Mouse (Mus musculus) limb, embryonic 12.5 days (tissue): ENCODE measurements around the gene Etv3. TPM values are rescaled to one million over a fixed set of nuclear protein-coding genes. Genes with fewer than 3 reads are reported as not detected.

Experiments used
- ATAC-seq: fragments of 200-750 bp; cut with Nextera tagmentation; 2 replicates; pipeline ENCODE4 v1.8.0; 2017; ENCODE audit warnings: low read depth, moderate TSS enrichment; ENCODE audit not compliant: insufficient number of reproducible peaks, insufficient read depth, low FRiP score, low TSS enrichment
- H3K27ac ChIP-seq: fragments of 300-500 bp; sonication (generic); 2 replicates; pipeline ENCODE4 v1.5.1; 2016; ENCODE audit warnings: mild to moderate bottlenecking, moderate library complexity
- H3K27me3 ChIP-seq: fragments of 300-500 bp; sonication (generic); 2 replicates; pipeline ENCODE4 v1.6.1; 2016; ENCODE audit warnings: mild to moderate bottlenecking, moderate library complexity
- H3K36me3 ChIP-seq: fragments of 300-500 bp; sonication (generic); 2 replicates; pipeline ENCODE4 v1.6.1; 2016; ENCODE audit warnings: mild to moderate bottlenecking, moderate library complexity
- H3K4me1 ChIP-seq: fragments of 300-500 bp; sonication (generic); replicated peaks from 2 replicates; pipeline ENCODE4 v1.6.1; 2016
- H3K4me2 ChIP-seq: fragments of 300-500 bp; sonication (generic); 2 replicates; pipeline ENCODE4 v1.6.1; 2016; ENCODE audit warnings: mild to moderate bottlenecking, moderate library complexity
- H3K4me3 ChIP-seq: fragments of 300-500 bp; sonication (generic); replicated peaks from 2 replicates; pipeline ENCODE4 v1.5.1; 2016; ENCODE audit warnings: mild to moderate bottlenecking
- H3K9ac ChIP-seq: fragments of 300-500 bp; sonication (generic); replicated peaks from 2 replicates; pipeline ENCODE4 v1.6.1; 2016; ENCODE audit warnings: mild to moderate bottlenecking, moderate library complexity
- H3K9me3 ChIP-seq: fragments of 300-500 bp; sonication (generic); 2 replicates; pipeline ENCODE4 v1.6.1; 2016; ENCODE audit warnings: mild to moderate bottlenecking, moderate library complexity
- WGBS: fragments of 180-500 bp; shearing (Covaris S2); methylation state at CpG from one replicate; pipeline ENCODE4 v1.1.7; 2016; 5-methylcytosine and 5-hydroxymethylcytosine counted together
- polyA plus RNA-seq: library from polyadenylated mRNA; unstranded; fragments of >200 nt; fragmentation: Nextera tagmentation; extraction: Ambion mirVana; gene quantifications from 2 replicates; pipeline ENCODE4 v1.2.1, GENCODE M21; 2016

The Etv3 gene
- polyA plus RNA-seq, 1 experiment from 2014 or later, result 20.4 TPM

- Histone ChIP-seq H3K4me3 (no peak overlapping the region), H3K4me2 (no peak overlapping the region), H3K27ac (no peak overlapping the region), H3K36me3 (no peaks in the 10 kb centered on the region), H3K4me1 (no peaks in the 10 kb centered on the region), H3K27me3 (no peaks in the 10 kb centered on the region; the same call in 1 of the 2 replicates), H3K9me3 (no peaks in the 10 kb centered on the region), H3K9ac (no peak overlapping the region)
- no peak for ATAC-seq
- 30% methylated on average over 7 of the region's 7 CpGs for WGBS
These were observed 20.9 kb upstream of the Etv3 start for GRCm38 (mm10) chr3:87504330-87504729.

- 53% methylated on average over 4 of the region's 4 CpGs for WGBS
- Histone ChIP-seq H3K9me3 (no peaks in the 10 kb centered on the region), H3K4me1 (no peaks in the 10 kb centered on the region), H3K4me3 (no peak overlapping the region), H3K4me2 (no peak overlapping the region), H3K9ac (no peak overlapping the region), H3K27me3 (no peaks in the 10 kb centered on the region; the same call in 1 of the 2 replicates), H3K27ac (no peak overlapping the region), H3K36me3 (no peaks in the 10 kb centered on the region)
- no peak for ATAC-seq
These were observed 20.3 kb upstream of the Etv3 start for GRCm38 (mm10) chr3:87504749-87505425.

GRCm38 (mm10) chr3:87506456-87507416 is 18.5 kb upstream of the Etv3 start:
- no peak overlapping the region for H3K9ac ChIP-seq
- no peaks in the 10 kb centered on the region for H3K4me1 ChIP-seq
- H3K4me3 ChIP-seq, result no peak overlapping the region
- no peaks in the 10 kb centered on the region for H3K27me3 ChIP-seq
- ATAC-seq, result no peak
- H3K36me3 ChIP-seq, result no peaks in the 10 kb centered on the region
- H3K9me3 ChIP-seq, result no peaks in the 10 kb centered on the region
- 66% methylated on average over 12 of the region's 12 CpGs for WGBS
- H3K27ac ChIP-seq, result no peak overlapping the region
- H3K4me2 ChIP-seq, result no peak overlapping the region

- peak; percentile 71 for ATAC-seq
- Histone ChIP-seq H3K27ac (no peak overlapping the region), H3K9ac (no peak overlapping the region), H3K9me3 (no peaks in the 10 kb centered on the region), H3K36me3 (no peaks in the 10 kb centered on the region), H3K4me1 (no peaks in the 10 kb centered on the region), H3K27me3 (no peaks in the 10 kb centered on the region), H3K4me3 (no peak overlapping the region), H3K4me2 (peak overlapping the region; percentile 41)
- 28% methylated on average over 17 of the region's 17 CpGs for WGBS
These were observed 16.9 kb upstream of the Etv3 start for GRCm38 (mm10) chr3:87508205-87508901.

GRCm38 (mm10) chr3:87509061-87509460 is 16.1 kb upstream of the Etv3 start:
- H3K4me1 ChIP-seq, result no peaks in the 10 kb centered on the region
- no peak for ATAC-seq
- no peaks in the 10 kb centered on the region for H3K27me3 ChIP-seq
- no peak overlapping the region for H3K4me2 ChIP-seq
- H3K4me3 ChIP-seq, result no peak overlapping the region
- no peak overlapping the region for H3K9ac ChIP-seq
- WGBS, result 58% methylated on average over 4 of the region's 4 CpGs
- no peak overlapping the region for H3K27ac ChIP-seq
- H3K9me3 ChIP-seq, result no peaks in the 10 kb centered on the region
- no peaks in the 10 kb centered on the region for H3K36me3 ChIP-seq

- 88% methylated on average over 9 of the region's 9 CpGs for WGBS
- no peak overlapping the region for H3K4me3 ChIP-seq
- H3K9ac ChIP-seq, result no peak overlapping the region
- H3K9me3 ChIP-seq, result no peaks in the 10 kb centered on the region
- H3K36me3 ChIP-seq, result no peaks in the 10 kb centered on the region
- ATAC-seq, result no peak
- H3K27me3 ChIP-seq, result no peaks in the 10 kb centered on the region
- H3K4me2 ChIP-seq, result no peak overlapping the region
- no peak overlapping the region for H3K27ac ChIP-seq
- no peaks in the 10 kb centered on the region for H3K4me1 ChIP-seq
These were observed 14.4 kb upstream of the Etv3 start for GRCm38 (mm10) chr3:87510832-87511231.

GRCm38 (mm10) chr3:87511971-87512765 is 13.0 kb upstream of the Etv3 start:
- H3K4me1 ChIP-seq, result no peaks in the 10 kb centered on the region
- ATAC-seq, result no peak
- H3K27ac ChIP-seq, result no peak overlapping the region
- no peak overlapping the region for H3K4me2 ChIP-seq
- no peak overlapping the region for H3K9ac ChIP-seq
- no peak overlapping the region for H3K4me3 ChIP-seq
- no peaks in the 10 kb centered on the region for H3K36me3 ChIP-seq
- no peaks in the 10 kb centered on the region for H3K9me3 ChIP-seq
- H3K27me3 ChIP-seq, result no peaks in the 10 kb centered on the region
- 45% methylated on average over 16 of the region's 16 CpGs for WGBS

- no peak overlapping the region for H3K9ac ChIP-seq
- H3K27me3 ChIP-seq, result no peaks in the 10 kb centered on the region
- H3K4me1 ChIP-seq, result no peaks in the 10 kb centered on the region
- H3K36me3 ChIP-seq, result no peaks in the 10 kb centered on the region
- H3K4me2 ChIP-seq, result no peak overlapping the region
- ATAC-seq, result no peak
- H3K27ac ChIP-seq, result no peak overlapping the region
- H3K4me3 ChIP-seq, result no peak overlapping the region
- no peaks in the 10 kb centered on the region for H3K9me3 ChIP-seq
- 74% methylated on average over 13 of the region's 13 CpGs for WGBS
These were observed 9.6 kb upstream of the Etv3 start for GRCm38 (mm10) chr3:87515567-87516081.

GRCm38 (mm10) chr3:87518425-87518824 is 6.8 kb upstream of the Etv3 start:
- Histone ChIP-seq H3K4me3 (no peak overlapping the region), H3K9ac (no peak overlapping the region), H3K4me2 (no peak overlapping the region), H3K27me3 (no peaks in the 10 kb centered on the region; the same call in 1 of the 2 replicates), H3K4me1 (no peaks in the 10 kb centered on the region), H3K27ac (no peak overlapping the region), H3K9me3 (no peaks in the 10 kb centered on the region), H3K36me3 (no peaks in the 10 kb centered on the region)
- ATAC-seq, result no peak

GRCm38 (mm10) chr3:87521126-87521525 is 4.1 kb upstream of the Etv3 start:
- ATAC-seq, result no peak
- H3K27ac ChIP-seq, result no peak overlapping the region
- WGBS, result 85% methylated on average over 4 of the region's 4 CpGs
- H3K4me1 ChIP-seq, result peaks cover under 1% of the 10 kb centered on the region
- no peak overlapping the region for H3K4me2 ChIP-seq
- no peak overlapping the region for H3K4me3 ChIP-seq
- H3K27me3 ChIP-seq, result no peaks in the 10 kb centered on the region; the same call in 1 of the 2 replicates
- no peaks in the 10 kb centered on the region for H3K36me3 ChIP-seq
- H3K9me3 ChIP-seq, result no peaks in the 10 kb centered on the region
- no peak overlapping the region for H3K9ac ChIP-seq
